Mouse (Mus musculus) gastrocnemius, adult 18-20 months (tissue): ENCODE data around the gene Mrpl34. TPM values are rescaled to one million over a fixed set of nuclear protein-coding genes. Genes with fewer than 3 reads are reported as not detected.
A peak's percentile ranks its signal among the peaks of the same experiment; 100 is the strongest.

ENCODE experiments used
- DNase-seq: peaks from one replicate; pipeline ENCODE4 v3.0.0; 2021; ENCODE audit warnings: low spot score
- total RNA-seq, 2 experiments: library from RNA; stranded (reverse); gene quantifications; 2 replicates each; pipeline ENCODE4 v1.2.3; 2021

Mrpl34 gene
- total RNA-seq, 2 experiments from 2014 or later, result 65.5 to 71.4 TPM

- DNase-seq, result peak; percentile 84
Observed at GRCm38 (mm10) chr8:71495039-71495438, 30.3 kb downstream of the Mrpl34 start.

GRCm38 (mm10) chr8:71495811-71496210 is 31.1 kb downstream of the Mrpl34 start:
- no peak for DNase-seq

- DNase-seq, result peak; percentile 88
Observed at GRCm38 (mm10) chr8:71496481-71496880, 31.7 kb downstream of the Mrpl34 start.

- DNase-seq, result no peak
Observed at GRCm38 (mm10) chr8:71497077-71497645, 32.4 kb downstream of the Mrpl34 start.

DNA sequence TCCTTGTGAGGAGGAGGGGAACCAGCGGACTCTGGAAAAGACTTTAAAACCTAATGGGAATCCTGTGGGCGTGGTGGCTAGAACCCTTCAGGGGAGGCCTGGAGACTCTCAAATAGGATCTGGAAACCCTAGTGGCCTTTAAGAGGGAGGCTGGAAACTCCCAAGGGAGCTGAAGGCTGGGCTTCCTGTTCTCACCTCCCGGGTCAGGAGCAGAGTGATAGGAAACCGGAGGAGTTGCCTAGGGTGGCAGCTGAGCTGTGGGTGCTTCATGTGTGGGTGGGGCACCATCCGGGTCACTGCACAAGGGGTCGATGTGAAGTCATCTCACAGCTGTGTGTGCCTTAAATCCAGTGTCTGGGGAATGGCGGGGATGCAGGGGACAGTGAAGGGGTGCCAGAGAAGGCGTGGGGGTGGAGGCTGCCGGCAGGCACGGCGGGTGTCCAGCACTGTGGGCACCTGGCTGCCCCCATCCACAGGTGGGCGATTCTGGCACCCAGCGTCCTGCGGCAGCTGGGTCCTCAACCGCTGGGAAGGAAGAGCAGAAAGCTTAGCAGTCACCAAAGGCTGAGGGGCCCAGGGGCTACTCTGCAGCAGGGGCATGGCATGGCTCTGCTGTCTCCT is 33.2 kb downstream of the Mrpl34 start:
- no peak for DNase-seq

GRCm38 (mm10) chr8:71498816-71499690 is 34.3 kb downstream of the Mrpl34 start:
- no peak for DNase-seq

GRCm38 (mm10) chr8:71504349-71504748 is 39.6 kb downstream of the Mrpl34 start:
- no peak for DNase-seq

GRCm38 (mm10) chr8:71505326-71505725 is 40.6 kb downstream of the Mrpl34 start:
- DNase-seq, result no peak

GRCm38 (mm10) chr8:71505979-71506378 is 41.2 kb downstream of the Mrpl34 start:
- DNase-seq, result no peak

DNA sequence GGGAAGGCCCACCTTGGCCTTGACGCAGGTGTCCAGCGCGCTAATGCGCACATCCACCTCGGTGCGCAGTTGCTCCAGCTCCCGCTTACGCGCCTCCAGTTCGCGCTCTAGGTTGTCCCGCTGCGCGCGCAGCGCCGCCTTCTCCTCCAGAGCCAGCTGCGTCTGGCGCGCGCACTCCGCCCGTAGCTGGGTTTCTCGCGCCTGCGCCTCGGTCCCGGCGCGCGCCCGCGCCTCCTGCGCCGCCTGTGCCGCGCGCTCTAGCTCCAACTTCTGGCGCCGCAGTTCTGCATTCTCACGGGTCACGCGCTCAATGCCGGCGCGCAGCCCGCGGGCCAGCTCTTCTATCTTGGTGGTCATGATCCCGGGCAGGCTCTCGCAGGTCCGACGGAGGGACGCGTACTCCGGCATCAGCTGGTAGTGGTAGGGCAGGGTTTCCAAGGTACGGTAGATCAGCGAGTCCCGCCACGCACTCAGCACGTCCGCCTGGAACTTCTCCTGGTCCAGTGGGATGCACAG is 42.9 kb downstream of the Mrpl34 start:
- peak; percentile 61 for DNase-seq

DNA sequence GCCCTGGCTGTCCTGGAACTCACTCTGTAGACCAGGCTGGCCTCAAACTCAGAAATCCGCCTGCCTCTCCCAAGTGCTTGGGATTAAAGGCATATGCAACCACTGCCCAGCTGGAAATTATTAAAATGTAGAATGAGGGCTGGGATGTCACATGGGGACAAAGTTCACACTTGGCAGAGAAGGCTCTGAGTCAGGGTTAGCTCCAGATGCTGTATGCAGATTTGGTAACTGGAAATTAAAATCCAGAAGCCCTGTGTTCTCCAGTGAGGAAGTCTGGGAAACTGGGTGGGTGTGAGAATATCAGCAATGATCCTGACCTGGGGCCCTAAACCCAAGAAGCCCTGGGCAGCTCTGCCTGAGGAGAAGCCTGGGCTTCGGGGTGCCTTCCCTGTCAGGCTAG is 44.6 kb downstream of the Mrpl34 start:
- DNase-seq, result no peak

DNA sequence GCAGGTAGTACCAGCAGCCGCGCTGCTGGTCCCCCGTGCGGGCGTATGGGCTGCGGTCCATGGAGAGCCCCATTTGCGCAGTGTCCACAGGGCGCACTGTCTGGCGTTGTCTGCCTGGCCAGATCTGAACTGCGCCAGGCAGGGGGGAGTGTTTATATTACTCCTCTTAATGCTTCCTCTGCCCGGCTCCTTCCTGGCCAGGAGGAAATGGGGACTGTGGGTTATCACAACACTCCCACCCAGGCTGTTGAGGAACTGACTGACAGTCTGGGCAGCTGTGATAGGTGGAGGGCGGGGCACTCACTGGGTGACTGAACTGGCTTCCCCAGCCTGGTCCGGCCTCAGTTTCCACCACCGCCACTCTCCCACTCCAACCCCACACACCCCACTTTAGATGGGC is 46.9 kb downstream of the Mrpl34 start, which contains the start of gene Plvap:
Gene Plvap (minus strand): TSS at position 109 of the 400 bp plus-strand sequence.
- DNase-seq, result no peak

DNA sequence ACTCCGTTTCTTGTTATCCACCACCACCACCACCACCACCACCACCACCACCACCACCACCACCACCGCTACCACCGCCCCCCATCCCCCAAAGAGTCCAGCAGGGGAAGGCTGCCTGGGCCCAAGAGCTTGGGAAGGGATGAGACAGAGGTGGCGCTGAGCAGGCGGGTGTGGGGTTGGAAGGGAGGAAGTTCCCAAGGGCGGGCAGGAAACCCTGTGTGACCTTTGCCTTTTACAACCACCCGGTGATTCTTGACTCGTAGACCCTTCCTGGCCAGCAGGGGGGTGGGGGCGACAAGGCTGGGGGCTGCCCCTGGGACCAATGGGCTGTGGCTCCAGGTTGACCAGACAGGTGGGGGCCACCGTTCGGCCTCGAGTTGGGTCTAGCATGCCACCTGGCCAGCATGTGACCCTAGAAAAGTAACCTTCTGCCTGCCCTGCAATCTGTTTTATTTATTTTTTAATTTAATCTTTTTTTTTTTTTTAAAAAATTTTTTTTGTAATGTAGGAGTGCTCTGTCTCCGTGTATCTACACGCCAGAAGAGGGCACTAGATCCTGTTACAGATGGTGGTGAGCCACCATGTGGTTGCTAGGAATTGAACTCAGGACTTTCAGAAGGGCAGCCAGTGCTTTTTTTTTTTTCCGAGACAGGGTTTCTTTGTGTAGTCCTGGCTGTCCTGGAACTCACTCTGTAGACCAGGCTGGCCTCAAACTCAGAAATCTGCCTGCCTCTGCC is 48.4 kb downstream of the Mrpl34 start:
- DNase-seq, result no peak

DNA sequence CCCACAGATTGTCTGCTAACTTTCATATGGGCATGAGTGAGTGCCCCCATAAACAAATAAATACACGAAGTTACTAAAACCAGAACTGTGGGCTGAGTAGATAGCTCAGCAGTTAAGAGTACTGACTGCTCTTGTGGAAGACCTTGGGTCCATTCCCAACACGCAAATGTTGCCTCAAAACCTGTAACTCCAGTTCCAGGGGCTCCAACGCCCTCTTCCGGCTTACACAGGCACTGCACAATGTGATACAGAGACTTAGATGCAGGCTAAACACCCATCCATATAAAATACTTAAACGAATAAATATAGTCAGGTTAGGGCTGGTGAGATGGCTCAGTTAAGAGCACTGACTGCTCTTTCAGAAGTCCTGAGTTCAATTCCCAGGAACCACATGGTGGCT is 50.3 kb downstream of the Mrpl34 start:
- DNase-seq, result no peak

Other genes with a start within 250 kb of the Mrpl34 start
- gene Myo9b, start 192.2 kb upstream of the Mrpl34 start, total RNA-seq, result 1 to 10 TPM; 8.4 to 8.5 TPM
- gene Haus8, start 192.0 kb upstream of the Mrpl34 start, total RNA-seq, result 1 to 10 TPM; 4.5 to 5.1 TPM
- 100 to 1,000 TPM; 100 to 109 TPM for gene Use1, start 98.1 kb upstream of the Mrpl34 start, total RNA-seq
- 1 to 10 TPM; 6.1 to 6.2 TPM for gene Ocel1, start 93.7 kb upstream of the Mrpl34 start, total RNA-seq
- 10 to 100 TPM; 20.8 to 22.4 TPM for gene Nr2f6, start 83.0 kb upstream of the Mrpl34 start, total RNA-seq
- gene Ushbp1, start 69.2 kb upstream of the Mrpl34 start, total RNA-seq, result 1 to 10 TPM; 4.7 to 6.9 TPM
- gene Babam1, start 68.1 kb upstream of the Mrpl34 start, total RNA-seq, result 10 to 100 TPM; 63.4 to 71.9 TPM
- not detected for gene Ankle1, start 58.9 kb upstream of the Mrpl34 start, total RNA-seq
- 10 to 100 TPM; 22.4 to 28.0 TPM for gene Abhd8, start 1.3 kb upstream of the Mrpl34 start, total RNA-seq
- gene Dda1, start 4.2 kb downstream of the Mrpl34 start, total RNA-seq, result 10 to 100 TPM; 28.4 to 31.7 TPM
- 10 to 100 TPM; 14.6 to 16.0 TPM for gene Ano8, start 21.0 kb downstream of the Mrpl34 start, total RNA-seq
- 10 to 100 TPM; 10.0 to 10.5 TPM for gene Gtpbp3, start 23.1 kb downstream of the Mrpl34 start, total RNA-seq
- gene Plvap, start 46.8 kb downstream of the Mrpl34 start, total RNA-seq, result 10 to 100 TPM; 11.1 to 12.0 TPM
- gene Ccdc194, start 60.8 kb downstream of the Mrpl34 start, total RNA-seq, result not detected
- gene Bst2, start 72.5 kb downstream of the Mrpl34 start, total RNA-seq, result 1 to 10 TPM; 5.9 to 8.2 TPM
- 10 to 100 TPM; 22.5 to 24.8 TPM for gene Mvb12a, start 78.0 kb downstream of the Mrpl34 start, total RNA-seq
- gene Tmem221, start 93.9 kb downstream of the Mrpl34 start, total RNA-seq, result not detected
- gene Nxnl1, start 101.6 kb downstream of the Mrpl34 start, total RNA-seq, result not detected
- gene Slc27a1, start 103.9 kb downstream of the Mrpl34 start, total RNA-seq, result 10 to 100 TPM; 78.7 to 93.8 TPM
- 10 to 100 TPM; 23.2 to 23.7 TPM for gene Pgls, start 127.2 kb downstream of the Mrpl34 start, total RNA-seq
- gene Fam129c, start 132.7 kb downstream of the Mrpl34 start, total RNA-seq, result 1 to 10 TPM in 1 of 2 experiments, under 1 TPM in 1; 0.57 to 1.3 TPM
- 10 to 100 TPM; 37.3 to 37.4 TPM for gene Colgalt1, start 146.0 kb downstream of the Mrpl34 start, total RNA-seq
- gene Unc13a, start 206.8 kb downstream of the Mrpl34 start, total RNA-seq, result not detected
- gene Jak3, start 211.3 kb downstream of the Mrpl34 start, total RNA-seq, result 1 to 10 TPM; 1.4 to 2.2 TPM
- gene Insl3, start 224.3 kb downstream of the Mrpl34 start, total RNA-seq, result under 1 TPM; 0.78 TPM
- gene B3gnt3, start 236.8 kb downstream of the Mrpl34 start, total RNA-seq, result 1 to 10 TPM; 1.7 to 2.4 TPM